Mouse (Mus musculus) c-Kit-negative CD71-positive TER-119-positive erythroid progenitor cells, embryonic 14.5 days (primary cell): ENCODE data around the gene Sipa1.

ENCODE experiments used
- DNase-seq: peaks from one replicate; pipeline ENCODE4 v3.0.0-alpha.2; 2013; ENCODE audit warnings: low read depth, low spot score

Sipa1 gene

GRCm38 (mm10) chr19:5646731-5647330 is 16.7 kb downstream of the Sipa1 start:
- DNase-seq: no peak

DNA sequence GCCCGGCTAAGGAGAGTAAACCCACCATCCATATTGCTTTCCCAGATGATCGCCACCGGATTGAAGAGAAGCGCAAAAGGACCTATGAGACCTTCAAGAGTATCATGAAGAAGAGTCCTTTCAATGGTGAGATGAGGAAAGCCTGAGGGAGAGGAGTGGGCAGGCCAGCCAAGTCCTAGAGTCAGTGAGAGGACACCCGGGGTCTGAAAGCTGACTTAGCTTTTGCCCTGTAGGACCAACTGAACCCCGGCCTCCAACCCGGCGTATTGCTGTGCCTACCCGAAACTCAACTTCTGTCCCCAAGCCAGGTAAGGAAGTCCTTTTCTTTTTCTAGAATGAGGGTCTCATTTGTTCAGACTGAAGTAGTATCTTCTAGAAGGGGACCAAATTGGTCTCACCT is 18.2 kb downstream of the Sipa1 start:
- no peak for DNase-seq

DNA sequence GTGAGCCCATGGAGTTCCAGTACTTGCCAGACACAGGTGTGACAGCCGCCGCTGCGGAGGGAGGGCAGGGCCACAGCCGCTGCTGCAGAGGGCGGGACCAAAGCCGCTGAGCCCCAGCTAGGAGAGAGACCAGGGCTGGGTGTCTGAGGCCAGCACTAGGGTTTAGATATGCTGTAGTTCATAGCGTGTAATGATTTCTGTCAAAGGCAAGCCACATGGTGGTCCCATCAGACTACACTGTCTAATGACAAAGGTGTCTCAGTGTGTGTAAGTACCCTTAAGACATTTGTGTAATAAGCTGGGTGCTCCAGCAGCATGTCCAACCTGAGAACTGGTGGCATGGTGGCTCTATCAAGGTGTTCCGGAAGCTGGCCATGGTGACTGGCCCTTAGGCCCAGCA is 21.9 kb downstream of the Sipa1 start:
- no peak for DNase-seq

GRCm38 (mm10) chr19:5641021-5641420 is 22.5 kb downstream of the Sipa1 start:
- DNase-seq: no peak

DNA sequence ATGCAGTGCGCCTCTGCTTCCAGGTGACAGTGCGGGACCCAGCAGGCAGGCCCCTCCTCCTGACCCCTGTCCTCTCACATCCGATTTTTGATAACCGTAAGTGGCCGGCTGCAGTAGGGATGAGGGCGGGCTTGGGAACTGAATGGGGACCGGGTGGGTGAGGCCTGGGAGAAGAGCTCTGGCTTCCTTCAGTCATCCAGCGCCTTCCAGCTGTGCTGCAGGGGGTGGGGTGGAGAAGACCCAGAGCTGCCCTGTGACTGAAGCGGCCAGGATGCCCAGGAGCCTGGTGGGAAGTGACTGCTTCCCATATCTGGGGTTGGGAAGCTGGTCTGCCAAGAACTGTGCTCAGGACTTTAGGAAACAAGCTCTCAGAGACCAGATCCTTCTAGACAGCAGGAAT is 23.2 kb downstream of the Sipa1 start:
- DNase-seq: no peak

DNA sequence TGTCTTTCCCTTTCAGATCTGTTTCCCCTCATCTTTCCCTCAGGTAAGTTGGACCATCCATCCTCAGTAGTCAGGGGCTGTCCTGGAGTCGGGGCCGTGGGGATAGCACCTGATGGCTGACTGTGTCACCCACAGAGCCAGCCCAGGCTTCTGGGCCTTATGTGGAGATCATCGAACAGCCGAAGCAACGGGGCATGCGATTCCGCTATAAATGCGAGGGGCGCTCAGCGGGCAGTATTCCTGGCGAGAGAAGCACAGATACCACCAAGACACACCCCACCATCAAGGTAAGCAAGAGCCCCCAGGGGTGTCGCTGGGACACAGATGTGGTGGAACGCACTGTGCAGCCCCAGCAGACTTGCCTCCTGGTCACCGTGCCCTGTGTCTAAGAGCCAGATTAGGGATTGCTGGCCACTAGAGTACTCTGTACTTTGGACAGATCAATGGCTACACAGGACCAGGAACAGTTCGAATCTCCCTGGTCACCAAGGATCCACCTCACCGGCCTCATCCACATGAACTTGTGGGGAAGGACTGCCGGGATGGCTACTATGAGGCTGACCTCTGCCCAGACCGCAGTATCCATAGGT is 25.0 kb downstream of the Sipa1 start:
- DNase-seq: no peak

DNA sequence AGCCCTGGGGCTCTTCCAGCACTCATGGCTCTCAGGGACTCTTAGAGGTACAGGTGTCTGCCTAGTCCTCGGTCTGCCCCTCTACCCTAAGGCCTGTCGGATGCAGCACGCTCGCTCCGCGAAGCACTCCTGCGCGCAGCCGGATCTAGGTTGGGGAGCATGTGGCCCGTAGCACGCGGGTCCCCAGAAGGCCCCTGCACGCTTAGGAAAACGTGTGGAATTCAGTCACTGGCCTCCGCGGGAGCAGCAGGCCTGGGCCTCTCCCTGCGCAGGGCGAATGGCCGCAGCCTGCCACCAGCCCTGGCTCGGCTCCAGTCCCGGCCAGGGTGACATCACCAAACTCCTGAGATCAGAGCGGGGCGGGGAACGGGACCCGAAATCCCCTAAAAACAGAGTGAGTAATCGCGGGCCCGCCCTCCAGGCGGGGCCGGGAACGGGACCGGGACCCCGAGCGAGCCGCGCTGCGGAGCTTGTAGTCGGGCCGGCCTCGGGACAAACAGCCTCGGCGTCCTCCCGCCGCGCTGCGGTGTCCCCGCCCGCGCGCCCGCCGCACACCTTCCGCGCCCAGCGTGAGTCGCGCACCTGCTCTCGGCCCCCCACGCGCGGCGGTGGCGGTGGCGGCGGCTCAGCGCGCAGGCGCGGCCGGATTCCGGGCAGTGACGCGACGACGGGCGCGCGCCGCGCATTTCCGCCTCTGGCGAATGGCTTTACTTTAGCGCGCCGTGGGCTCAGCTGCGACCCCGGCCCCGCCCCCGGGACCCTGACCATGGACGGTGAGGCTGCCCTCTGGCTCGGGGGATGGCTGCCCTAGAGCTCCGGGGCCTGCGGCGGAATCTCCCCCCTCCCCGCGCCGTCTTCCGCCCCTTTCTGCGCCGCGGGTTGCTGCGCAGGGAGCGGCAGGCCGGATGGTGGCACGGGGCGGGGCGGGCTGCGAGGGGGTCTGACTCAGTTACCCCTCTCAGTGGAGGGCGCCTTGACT is 26.1 kb downstream of the Sipa1 start, which contains the start of gene Rela:
Gene Rela (plus strand): TSS at position 415 of the 979 bp plus-strand sequence.
- DNase-seq: peak; percentile 63

GRCm38 (mm10) chr19:5636571-5637041 is 26.9 kb downstream of the Sipa1 start:
- DNase-seq: no peak

DNA sequence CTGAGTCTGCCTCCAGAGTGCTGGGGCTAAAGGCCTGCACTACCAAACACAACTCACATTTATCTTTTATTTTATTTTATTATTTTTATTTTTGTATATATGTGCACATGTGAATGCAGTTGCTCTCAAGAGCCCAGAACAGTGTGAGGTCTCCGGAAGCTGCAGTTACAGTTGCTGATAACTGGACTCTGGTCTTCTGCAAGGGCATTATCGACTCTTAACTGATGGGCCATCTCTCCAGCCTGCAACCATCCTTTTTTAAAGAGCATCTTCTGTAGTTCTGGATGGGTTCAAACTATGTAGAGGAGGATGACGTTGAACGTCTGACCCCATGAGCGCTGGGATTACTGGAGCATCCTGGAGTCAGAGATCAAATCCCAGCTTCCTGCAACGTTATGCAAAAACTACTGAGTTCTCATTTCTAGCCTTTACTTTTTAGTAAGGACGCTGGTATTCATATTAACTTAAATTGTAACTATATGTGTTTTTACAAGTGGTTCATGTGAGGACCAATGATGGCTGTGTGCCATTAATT is 27.4 kb downstream of the Sipa1 start:
- DNase-seq: no peak

DNA sequence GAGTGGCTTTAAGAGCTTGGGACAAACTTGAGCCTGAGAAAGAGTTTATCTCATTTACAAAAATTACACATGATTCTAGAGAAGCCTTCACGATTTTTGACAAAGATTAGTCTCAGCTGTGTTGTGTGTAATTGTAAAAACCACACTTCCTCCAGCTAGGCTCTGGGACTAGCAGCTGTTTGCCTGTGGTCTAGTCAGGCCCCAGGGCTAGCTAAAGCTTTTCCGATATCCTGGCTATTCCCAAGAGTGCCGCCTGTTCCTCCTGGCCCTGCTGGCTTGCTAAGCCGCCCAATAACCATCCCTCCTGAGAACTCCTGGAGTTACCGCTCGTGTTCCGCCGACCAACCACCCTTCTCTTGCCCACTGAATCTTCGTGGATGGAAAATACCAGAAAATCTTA is 31.4 kb downstream of the Sipa1 start:
- DNase-seq: no peak

- DNase-seq: no peak
Measured at GRCm38 (mm10) chr19:5629907-5630306, 33.6 kb downstream of the Sipa1 start.

GRCm38 (mm10) chr19:5625311-5625710 is 38.2 kb downstream of the Sipa1 start:
- DNase-seq: no peak

GRCm38 (mm10) chr19:5621884-5622283 is 41.6 kb downstream of the Sipa1 start:
- DNase-seq: no peak

DNA sequence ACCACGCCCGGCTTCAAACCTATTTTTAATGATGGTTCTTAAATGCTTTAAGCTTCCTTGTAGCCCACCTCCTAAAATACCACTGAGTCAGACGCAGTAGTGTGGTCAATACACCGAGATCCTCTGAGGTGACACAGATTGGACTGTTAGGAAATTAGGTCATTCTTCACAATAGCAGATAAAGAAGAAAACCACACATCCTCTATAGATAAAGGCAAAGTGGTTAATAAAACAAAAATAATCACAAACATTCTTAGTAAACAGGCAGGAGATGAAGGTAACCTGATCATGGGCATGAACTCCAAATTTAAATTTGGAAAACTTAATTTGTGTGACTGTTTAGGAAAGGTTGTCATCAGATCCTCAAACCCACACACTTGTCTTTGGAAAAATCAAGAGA is 43.5 kb downstream of the Sipa1 start:
- no peak for DNase-seq

GRCm38 (mm10) chr19:5614953-5615352 is 48.6 kb downstream of the Sipa1 start:
- DNase-seq: no peak

DNA sequence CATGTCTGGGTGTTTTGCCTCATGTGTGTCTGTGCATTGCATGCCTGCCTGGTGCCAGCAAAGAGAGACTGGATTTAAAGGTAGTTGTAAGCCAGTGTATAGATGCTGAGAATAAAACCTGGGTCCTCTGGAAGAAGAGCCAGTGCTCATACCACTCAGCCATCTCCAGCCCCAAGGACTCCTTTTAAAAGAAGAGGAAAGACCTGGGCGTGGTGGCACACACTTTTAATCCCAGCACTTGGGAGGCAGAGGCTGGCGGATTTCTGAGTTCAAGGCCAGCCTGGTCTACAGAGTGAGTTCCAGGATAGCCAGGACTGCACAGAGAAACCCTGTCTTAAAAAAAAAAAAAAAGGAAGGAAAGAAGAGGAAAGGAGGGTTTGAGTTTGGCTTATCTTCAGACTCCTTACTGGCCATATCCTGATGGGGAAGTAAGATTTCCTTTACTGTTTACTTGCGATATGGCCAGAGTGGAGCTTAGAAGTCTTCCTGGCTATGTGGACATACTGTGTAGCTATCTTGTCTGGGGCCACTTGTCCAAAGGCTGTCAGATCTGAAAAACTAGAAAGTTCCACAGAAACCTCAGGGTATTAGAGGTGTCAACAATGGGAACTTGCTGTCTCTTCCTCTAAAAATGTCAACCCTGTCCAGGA is 50.6 kb downstream of the Sipa1 start:
- DNase-seq: no peak

DNA sequence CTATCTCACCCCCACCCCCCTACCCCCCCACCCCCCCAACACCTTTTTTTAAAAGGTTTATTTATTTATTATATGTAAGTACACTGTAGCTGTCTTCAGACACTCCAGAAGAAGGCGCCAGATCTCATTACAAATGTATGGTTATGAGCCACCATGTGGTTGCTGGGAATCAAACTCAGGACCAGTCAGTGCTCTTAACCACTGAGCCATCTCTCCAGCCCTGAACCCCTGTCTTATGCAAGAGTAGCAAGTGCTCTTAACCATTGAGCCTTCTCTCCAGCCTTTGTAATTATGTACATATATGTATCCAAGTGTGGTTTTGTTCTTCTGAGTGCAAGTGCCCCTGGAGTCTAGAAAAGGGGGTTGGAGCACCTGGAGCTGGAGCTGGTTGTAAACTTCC is 51.5 kb downstream of the Sipa1 start:
- no peak for DNase-seq

DNA sequence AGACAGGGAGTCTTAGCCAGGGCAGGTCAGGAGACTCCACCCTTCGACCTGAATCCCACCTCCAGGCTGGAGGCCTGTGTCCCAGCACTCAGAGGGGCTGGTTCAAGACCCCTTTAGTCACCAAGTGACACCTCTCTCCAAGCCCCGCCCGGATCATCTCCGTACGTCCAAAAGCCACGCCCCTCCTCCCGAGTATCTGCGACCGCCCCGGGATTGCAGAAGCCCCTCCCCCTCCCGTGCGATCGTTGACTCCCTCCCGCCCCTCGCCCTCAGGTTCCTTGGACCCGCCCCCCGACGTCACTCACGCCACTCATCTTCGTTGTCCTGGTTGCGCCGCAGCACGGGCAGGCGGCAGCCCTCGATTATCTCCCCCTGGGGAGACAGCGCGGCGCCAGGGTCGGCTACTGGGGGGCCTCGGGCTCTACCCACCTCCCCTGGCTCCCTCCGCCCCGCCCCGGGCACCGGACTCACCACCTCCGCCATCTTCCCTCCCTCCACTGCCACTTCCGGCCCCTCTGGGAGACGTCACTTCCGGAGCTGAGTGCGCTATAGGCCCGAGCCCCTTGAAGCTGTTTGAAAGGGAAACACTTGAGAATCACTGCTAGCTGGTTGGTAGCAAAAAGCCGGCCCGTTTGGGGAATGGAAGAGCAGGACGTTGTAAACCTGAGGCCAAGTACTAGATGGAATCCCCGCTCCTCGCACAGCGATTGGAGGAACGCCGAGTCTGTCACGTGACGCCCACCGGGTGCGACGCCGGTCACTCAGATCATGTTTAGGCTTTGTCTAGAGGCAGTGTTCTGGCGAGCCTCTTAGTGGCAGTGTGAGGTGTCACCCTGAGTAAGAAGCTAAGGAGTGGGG is 53.7 kb downstream of the Sipa1 start, which contains the start of gene Kat5:
Gene Kat5 (minus strand): TSS at position 691 of the 858 bp plus-strand sequence.
- DNase-seq: peak; percentile 84

DNA sequence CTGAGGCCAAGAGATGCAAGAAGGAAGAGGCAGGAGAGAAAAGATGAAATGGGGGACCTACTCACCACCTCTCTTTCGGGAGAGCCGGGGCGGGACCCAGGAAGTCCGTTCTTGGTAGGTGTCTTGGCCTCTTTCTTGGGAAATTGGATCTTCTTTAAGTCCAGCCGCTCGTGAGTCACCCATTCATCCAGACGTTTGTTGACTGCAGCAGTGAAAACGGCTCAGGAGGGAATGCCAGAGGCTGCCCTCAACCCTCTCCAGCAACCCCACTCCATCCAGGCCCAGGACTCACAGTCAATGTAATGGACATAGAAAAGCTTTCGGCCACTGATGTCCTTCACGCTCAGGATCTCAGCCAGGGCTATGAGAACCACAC is 54.3 kb downstream of the Sipa1 start:
- no peak for DNase-seq

DNA sequence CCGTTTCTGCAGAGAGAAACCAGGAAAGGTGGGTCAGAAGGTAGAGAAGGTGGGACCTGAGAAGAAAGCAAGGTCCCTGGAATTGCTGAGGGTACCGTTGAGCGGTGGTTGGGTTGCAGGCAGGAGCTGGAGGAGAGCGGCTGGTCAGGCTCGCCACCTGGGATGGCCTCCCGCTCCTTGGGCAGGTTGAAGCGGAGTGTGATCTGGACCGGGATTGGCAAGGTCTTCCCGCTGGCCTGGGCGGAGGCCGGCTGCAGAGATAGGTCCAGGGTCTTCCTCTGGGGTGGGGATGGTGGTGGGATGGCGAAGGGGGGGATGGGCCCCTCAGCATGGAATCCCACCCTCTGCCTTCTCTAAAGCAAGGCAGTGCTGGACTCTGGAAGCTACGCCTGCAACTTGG is 54.8 kb downstream of the Sipa1 start:
- DNase-seq: no peak
